Mouse (Mus musculus) ES-E14 (cell line): ENCODE results near the gene Ndufs1. TPM values are rescaled to one million over a fixed set of nuclear protein-coding genes. Genes with fewer than 3 reads are reported as not detected.

ENCODE experiments used
- DNase-seq: peaks from one replicate; pipeline ENCODE4 v3.0.0-alpha.2; 2013; ENCODE audit warnings: low read depth, low spot score
- H3K27ac ChIP-seq: 2 replicates; pipeline ENCODE4 v1.5.1; 2012; ENCODE audit warnings: low read depth, mild to moderate bottlenecking, low read length, moderate library complexity, mixed read lengths; ENCODE audit not compliant: poor library complexity, insufficient read depth, severe bottlenecking
- H3K36me3 ChIP-seq: 2 replicates; pipeline ENCODE4 v1.6.1; 2012; ENCODE audit warnings: mild to moderate bottlenecking, low read length, moderate library complexity, mixed read lengths; ENCODE audit not compliant: control insufficient read depth, poor library complexity, insufficient read depth, severe bottlenecking
- H3K4me1 ChIP-seq, 2 experiments: fragments of 150-350 bp in 1 of 2; sonication (generic) in 1 of 2; 2 replicates each; pipeline ENCODE4 v1.6.1; 2012; ENCODE audit warnings: low read length in 2 of 2, mild to moderate bottlenecking in 1 of 2, mixed read lengths in 1 of 2; ENCODE audit not compliant: control insufficient read depth in 2 of 2, insufficient read depth in 2 of 2, poor library complexity in 1 of 2
- H3K4me3 ChIP-seq, 2 experiments: fragments of 150-350 bp in 1 of 2; sonication (generic) in 1 of 2; 2 replicates each; pipeline ENCODE4 v1.5.1; 2012; ENCODE audit warnings: low read length in 2 of 2, low read depth in 1 of 2, mild to moderate bottlenecking in 1 of 2, mixed read lengths in 1 of 2; ENCODE audit not compliant: insufficient read depth in 1 of 2, poor library complexity in 1 of 2, severe bottlenecking in 1 of 2
- H3K9ac ChIP-seq: 2 replicates; pipeline ENCODE4 v1.6.1; 2012; ENCODE audit warnings: low read depth, mild to moderate bottlenecking, low read length, mixed read lengths; ENCODE audit not compliant: poor library complexity, insufficient read depth, severe bottlenecking
- H3K9me3 ChIP-seq: fragments of 150-350 bp; sonication (generic); 2 replicates; pipeline ENCODE4 v1.6.1; 2012; ENCODE audit warnings: low read depth, mild to moderate bottlenecking, low read length; ENCODE audit not compliant: control insufficient read depth, insufficient read depth
- CHD2 ChIP-seq: IDR thresholded peaks from 2 replicates; pipeline ENCODE4 v1.6.1; 2014; ENCODE audit warnings: mild to moderate bottlenecking, low read depth, low read length, inconsistent platforms
- HCFC1 ChIP-seq: IDR thresholded peaks from 2 replicates; pipeline ENCODE4 v1.6.1; 2012; ENCODE audit warnings: low read length, inconsistent platforms, borderline replicate concordance; ENCODE audit not compliant: insufficient read depth
- MAFK ChIP-seq: IDR thresholded peaks from 2 replicates; pipeline ENCODE4 v1.6.1; 2014; ENCODE audit warnings: mild to moderate bottlenecking, low read depth, low read length, inconsistent platforms; ENCODE audit not compliant: insufficient read depth
- ZC3H11A ChIP-seq: IDR thresholded peaks from 2 replicates; pipeline ENCODE4 v1.6.1; 2012; ENCODE audit warnings: low read depth, mild to moderate bottlenecking, inconsistent platforms, low read length, borderline replicate concordance
- ZNF384 ChIP-seq: IDR thresholded peaks from 2 replicates; pipeline ENCODE4 v1.6.1; 2012; ENCODE audit warnings: low read depth, low read length, inconsistent platforms
- in situ Hi-C, 2 experiments: fragments of 600-800 bp; cut with MboI; formaldehyde crosslinking; loops; one replicate each; pipeline ENCODE4 v1.15.1; 2025; ENCODE audit warnings: low sequenced_read_pairs in 2 of 2, inconsistent platforms in 1 of 2; ENCODE audit not compliant: unreplicated experiment in 2 of 2
- total RNA-seq: library from RNA; depleted of rRNA; stranded (reverse); fragments of 300-350 nt; gene quantifications from 2 replicates; pipeline ENCODE4 v1.2.3, GENCODE M21; 2012

The Ndufs1 gene
- total RNA-seq, 1 experiment, result 101 TPM

GRCm38 (mm10) chr1:63113274-63114135 lies 63.1 kb downstream of the Ndufs1 start:
- peaks cover 4% of the 10 kb centered on the region; the same call in 1 of the 2 replicates for H3K36me3 ChIP-seq
- H3K27ac ChIP-seq, result peak overlapping the region; percentile 99
- peak overlapping the region; percentile 85 to 100 for H3K4me3 ChIP-seq
- peak overlapping the region; percentile 100 for H3K9ac ChIP-seq
- in situ Hi-C loops, result no loop called here
- DNase-seq, result no peak
- TF ChIP-seq CHD2, result no peak
- TF ChIP-seq MAFK, result no peak
- no peak for TF ChIP-seq HCFC1
- no peak for TF ChIP-seq ZC3H11A
- no peak for TF ChIP-seq ZNF384
- no peaks in the 10 kb centered on the region for H3K9me3 ChIP-seq
- H3K4me1 ChIP-seq, result peaks cover 6 to 9% of the 10 kb centered on the region in 2 experiments

GRCm38 (mm10) chr1:63112865-63113261 lies 63.8 kb downstream of the Ndufs1 start:
- TF ChIP-seq MAFK (no peak), ZNF384 (no peak), ZC3H11A (no peak), CHD2 (no peak), HCFC1 (no peak; the same call in 1 of the 2 replicates)
- in situ Hi-C loops, result no loop called here
- Histone ChIP-seq H3K27ac (peak overlapping the region; percentile 99), H3K9ac (peak overlapping the region; percentile 100), H3K4me1 (peaks cover 6% of the 10 kb centered on the region in 2 experiments; a peak in 3 of 4 replicates), H3K36me3 (no peaks in the 10 kb centered on the region), H3K4me3 (peak overlapping the region; percentile 85 to 100), H3K9me3 (no peaks in the 10 kb centered on the region)
- no peak for DNase-seq

- peaks cover 6 to 7% of the 10 kb centered on the region in 2 experiments; a peak in 3 of 4 replicates for H3K4me1 ChIP-seq
- H3K36me3 ChIP-seq, result no peaks in the 10 kb centered on the region
- TF ChIP-seq CHD2, result no peak
- TF ChIP-seq HCFC1, result no peak
- no peak for TF ChIP-seq ZC3H11A
- TF ChIP-seq MAFK, result no peak
- TF ChIP-seq ZNF384, result peak; percentile 50; the same call in 1 of the 2 replicates
- H3K4me3 ChIP-seq, result peak overlapping the region; percentile 85 to 100
- peak overlapping the region; percentile 100; the same call in 1 of the 2 replicates for H3K9ac ChIP-seq
- H3K27ac ChIP-seq, result peak overlapping the region; percentile 99; the same call in 1 of the 2 replicates
- no peak for DNase-seq
- no peaks in the 10 kb centered on the region for H3K9me3 ChIP-seq
- in situ Hi-C loops, result no loop called here
These were observed 64.3 kb downstream of the Ndufs1 start for GRCm38 (mm10) chr1:63112151-63112864.

GRCm38 (mm10) chr1:63110536-63111285 lies 65.9 kb downstream of the Ndufs1 start:
- peak overlapping the region; percentile 68; the same call in 1 of the 2 replicates for H3K27ac ChIP-seq
- TF ChIP-seq ZNF384, result no peak
- TF ChIP-seq CHD2, result no peak
- TF ChIP-seq HCFC1, result no peak
- no peak for TF ChIP-seq ZC3H11A
- TF ChIP-seq MAFK, result no peak

More at GRCm38 (mm10) chr1:63110536-63111285, 65.9 kb downstream of the Ndufs1 start:
- no peaks in the 10 kb centered on the region for H3K36me3 ChIP-seq
- peaks cover 6 to 10% of the 10 kb centered on the region in 2 experiments; a peak in 3 of 4 replicates for H3K4me1 ChIP-seq
- peak overlapping the region; percentile 59; the same call in 1 of the 2 replicates for H3K9ac ChIP-seq
- in situ Hi-C loops, result no loop called here
- no peaks in the 10 kb centered on the region for H3K9me3 ChIP-seq
- peak overlapping the region; percentile 21 to 29 for H3K4me3 ChIP-seq
- peak; percentile 84 for DNase-seq
